In the genomic region with DNA sequence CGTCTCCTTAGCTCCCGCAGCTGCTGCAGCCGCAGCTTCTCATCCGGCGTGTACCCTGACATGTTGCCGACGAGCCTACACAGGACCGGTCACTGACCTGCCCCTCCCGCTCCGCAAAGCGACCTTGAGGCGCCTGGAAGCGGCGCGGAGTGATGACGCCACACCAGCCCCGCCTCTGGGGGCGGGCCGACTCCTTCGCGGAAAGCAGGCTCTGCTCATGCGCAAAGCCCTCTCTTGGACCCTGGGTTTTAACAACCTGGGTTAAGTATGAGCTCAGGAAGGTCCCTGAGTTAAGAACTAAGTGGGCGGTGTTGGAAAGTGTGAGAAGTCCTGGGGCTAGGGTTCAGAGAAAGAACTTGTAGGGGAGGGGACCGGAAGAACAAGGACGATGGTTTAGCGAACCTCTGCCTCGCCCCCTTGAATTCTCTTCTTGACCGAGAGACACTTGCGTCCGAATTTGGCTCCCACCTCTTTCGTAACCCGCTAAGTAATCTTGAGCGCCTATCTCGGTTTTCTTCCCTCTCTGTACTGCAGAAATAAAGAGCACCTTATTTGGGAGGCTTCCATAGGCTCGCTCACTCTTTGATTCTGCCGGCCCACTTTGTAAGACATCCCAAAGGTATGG, we compare ENCODE assay signal across 7 mouse cellular contexts. TPM values are rescaled to one million over a fixed set of nuclear protein-coding genes. Genes with fewer than 3 reads are reported as not detected.
A peak's percentile ranks its signal among the peaks of the same experiment; 100 is the strongest.
DNase-seq lines count a peak whose midpoint lies in the region; ATAC-seq lines count a peak whose summit lies in the region.

A gene (minus strand): TSS at position 146 of the 625 bp plus-strand sequence.

- H3K9me3 ChIP-seq in embryonic facial prominence, embryonic 11.5 days (replicated peaks; ENCODE audit: control insufficient read depth, low read length): no peaks in the 10 kb centered on the region
- H3K9me3 ChIP-seq in limb, embryonic 11.5 days (ENCODE audit: control insufficient read depth, low read length): no peaks in the 10 kb centered on the region
- no peaks in the 10 kb centered on the region for H3K9me3 ChIP-seq in midbrain, embryonic 14.5 days (ENCODE audit: control insufficient read depth, low read length)

- peak within 1 kb of the TSS; percentile 88 for H3K4me3 ChIP-seq in embryonic facial prominence, embryonic 11.5 days (ENCODE audit: low read depth, low read length)
- peak within 1 kb of the TSS; percentile 87 for H3K4me3 ChIP-seq in limb, embryonic 11.5 days (ENCODE audit: low read depth, low read length)
- H3K4me3 ChIP-seq in midbrain, embryonic 14.5 days (replicated peaks; ENCODE audit: low read depth, low read length): peak within 1 kb of the TSS; percentile 98

- H3K9ac ChIP-seq in embryonic facial prominence, embryonic 11.5 days (replicated peaks; ENCODE audit: low read length): peak within 1 kb of the TSS; percentile 87
- H3K9ac ChIP-seq in limb, embryonic 11.5 days (ENCODE audit: low read length): peak within 1 kb of the TSS; percentile 70
- peak within 1 kb of the TSS; percentile 84 for H3K9ac ChIP-seq in midbrain, embryonic 14.5 days (replicated peaks; ENCODE audit: low read length)

- no peaks in the 10 kb centered on the region for H3K27me3 ChIP-seq in embryonic facial prominence, embryonic 11.5 days (ENCODE audit: control insufficient read depth, insufficient read depth, low read length)
- H3K27me3 ChIP-seq in limb, embryonic 11.5 days (ENCODE audit: control insufficient read depth, insufficient read depth, low read length): no peaks in the 10 kb centered on the region
- H3K27me3 ChIP-seq in midbrain, embryonic 14.5 days (ENCODE audit: control insufficient read depth, insufficient read depth, low read length): no peaks in the 10 kb centered on the region

- no peaks in the 10 kb centered on the region for H3K36me3 ChIP-seq in embryonic facial prominence, embryonic 11.5 days (replicated peaks; ENCODE audit: control insufficient read depth, insufficient read depth, low read depth, low read length)
- H3K36me3 ChIP-seq in limb, embryonic 11.5 days (ENCODE audit: control insufficient read depth, insufficient read depth, low read length): no peaks in the 10 kb centered on the region
- H3K36me3 ChIP-seq in midbrain, embryonic 14.5 days (ENCODE audit: control insufficient read depth, insufficient read depth, low read length): peaks cover 17% of the 10 kb centered on the region

- peak within 1 kb of the TSS; percentile 84 for H3K4me2 ChIP-seq in embryonic facial prominence, embryonic 11.5 days (ENCODE audit: low read depth, low read length)
- peak within 1 kb of the TSS; percentile 87 for H3K4me2 ChIP-seq in limb, embryonic 11.5 days (ENCODE audit: low read depth, severe bottlenecking)
- peak within 1 kb of the TSS; percentile 85 for H3K4me2 ChIP-seq in midbrain, embryonic 14.5 days (ENCODE audit: low read length)

- peak; percentile 95 for ATAC-seq in embryonic facial prominence, embryonic 11.5 days (replicated peaks; ENCODE audit: insufficient number of reproducible peaks, low FRiP score, low TSS enrichment, low read depth)
- ATAC-seq in limb, embryonic 11.5 days (ENCODE audit: insufficient number of reproducible peaks, low FRiP score, low TSS enrichment, low read depth): peak; percentile 97
- ATAC-seq in midbrain, embryonic 14.5 days (ENCODE audit: low FRiP score, low TSS enrichment): peak; percentile 93

- WGBS in embryonic facial prominence, embryonic 11.5 days: under 1% methylated on average over 36 of the region's 36 CpGs
- WGBS in limb, embryonic 11.5 days: under 1% methylated on average over 36 of the region's 36 CpGs
- WGBS in midbrain, embryonic 14.5 days: under 1% methylated on average over 36 of the region's 36 CpGs

- H3K4me1 ChIP-seq in embryonic facial prominence, embryonic 11.5 days (ENCODE audit: control insufficient read depth, insufficient read depth, low read length): peaks cover 2% of the 10 kb centered on the region; the same call in 1 of the 2 replicates
- peaks cover 2% of the 10 kb centered on the region; the same call in 1 of the 2 replicates for H3K4me1 ChIP-seq in limb, embryonic 11.5 days (ENCODE audit: control insufficient read depth, insufficient read depth, low read length)
- peaks cover 11% of the 10 kb centered on the region for H3K4me1 ChIP-seq in midbrain, embryonic 14.5 days (ENCODE audit: control insufficient read depth, insufficient read depth, low read length)

- H3K27ac ChIP-seq in embryonic facial prominence, embryonic 11.5 days (replicated peaks; ENCODE audit: low read depth, low read length): peak within 1 kb of the TSS; percentile 56
- H3K27ac ChIP-seq in limb, embryonic 11.5 days (replicated peaks; ENCODE audit: low read depth, low read length): peak within 1 kb of the TSS; percentile 72; the same call in 1 of the 2 replicates
- H3K27ac ChIP-seq in midbrain, embryonic 14.5 days (replicated peaks; ENCODE audit: low read depth, low read length): peak within 1 kb of the TSS; percentile 54

- peak; percentile 98 for DNase-seq in adrenal gland, postnatal 14 days
- DNase-seq in embryonic facial prominence, embryonic 11.5 days (ENCODE audit: low spot score): peak; percentile 97
- peak; percentile 99 for DNase-seq in heart, adult 11 months
- peak; percentile 93 for DNase-seq in kidney, adult 18-20 months
- peak; percentile 99 for DNase-seq in limb, embryonic 11.5 days (ENCODE audit: low spot score)
- DNase-seq in midbrain, embryonic 14.5 days: peak; percentile 98
- peak; percentile 89 to 91 for DNase-seq in spleen, adult 18-20 months

RNA-seq across cellular contexts. Expression of the gene that starts here (rescaled TPM):
- 425 and 435 TPM in 2 replicates for total RNA-seq in adrenal gland, postnatal 14 days (2021)
- polyA plus RNA-seq in embryonic facial prominence, embryonic 11.5 days (2014; fragmentation: Nextera tagmentation; extraction: Ambion mirVana): 314 and 325 TPM in 2 replicates
- polyA plus RNA-seq in limb, embryonic 11.5 days (2014; fragmentation: Nextera tagmentation; extraction: Ambion mirVana): 301 and 304 TPM in 2 replicates
- polyA plus RNA-seq in midbrain, embryonic 14.5 days (2014; fragmentation: Nextera tagmentation; extraction: Ambion mirVana): 271 and 339 TPM in 2 replicates

Comparison
In these comparisons a context has a peak if more than half of its experiments do, and no peak if none do; other contexts are left out.
1. Peak in every context shown above with its lines: DNase-seq, ATAC-seq, H3K4me3 ChIP-seq and H3K27ac ChIP-seq.